In the genomic region with DNA sequence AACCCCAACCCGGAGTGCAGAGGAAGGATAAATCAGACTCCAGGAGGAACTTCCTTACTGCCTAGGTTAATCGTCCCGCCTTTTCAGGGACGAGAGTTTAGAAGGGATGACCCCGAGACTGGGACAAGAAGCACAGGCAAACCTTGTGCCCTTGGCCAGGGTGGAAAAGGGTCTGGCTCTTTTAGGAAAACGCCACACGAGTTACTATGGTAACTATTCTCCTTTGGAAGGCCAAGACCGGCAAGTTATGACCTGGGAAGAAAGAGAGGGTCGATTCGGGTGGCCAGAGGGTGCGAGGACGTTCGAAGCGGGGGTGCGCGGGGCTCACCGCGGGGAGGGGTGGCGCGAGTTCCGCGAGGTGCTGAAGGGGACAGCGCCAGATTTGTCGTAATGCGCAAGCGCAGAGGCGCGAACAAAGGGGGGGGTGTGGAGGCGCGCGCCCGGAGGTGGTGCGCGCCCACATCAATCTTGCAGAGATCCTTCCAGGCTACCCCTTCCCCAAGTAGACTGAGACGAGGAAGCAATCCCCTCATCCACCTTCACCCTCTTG, we compare ENCODE assay signal across 7 mouse cellular contexts. TPM values are rescaled to one million over a fixed set of nuclear protein-coding genes. Genes with fewer than 3 reads are reported as not detected.
DNase-seq lines count a peak whose midpoint lies in the region; TF ChIP-seq lines count a peak whose summit lies in the region.

A gene (minus strand): TSS at position 401 of the 550 bp plus-strand sequence.

- peaks cover 2% of the 10 kb centered on the region; the same call in 1 of the 2 replicates for H3K79me2 ChIP-seq in MEL (ENCODE audit: control insufficient read depth, insufficient read depth, low read length, poor library complexity)

- peak; percentile 70 for DNase-seq in CD4-positive helper T cell, adult 2 months (ENCODE audit: low read depth, low spot score)
- peak; percentile 82 for DNase-seq in MEL (ENCODE audit: low read depth, low spot score)
- peak; percentile 46 to 66 for DNase-seq in heart, postnatal 10 days
- peak in 1 of 2 experiments; percentile 74 for DNase-seq in layer of hippocampus, postnatal 14 days (ENCODE audit: low spot score in 2 of 2)
- DNase-seq in lung, postnatal 14 days, result peak; percentile 63

- no peak for TF ChIP-seq CTCF in MEL (IDR thresholded peaks at IDR 0.05 in 2 of 3, conservative IDR thresholded peaks at IDR 0.05 in 1 of 3; ENCODE audit: control insufficient read depth in 1 of 3, insufficient read depth in 1 of 3, low read depth in 2 of 3, low read length in 3 of 3, poor library complexity in 1 of 3, severe bottlenecking in 1 of 3)
- no peak for TF ChIP-seq CTCF in cortical plate, adult 2 months (IDR thresholded peaks at IDR 0.05; ENCODE audit: extremely low read depth, insufficient read depth, low read length)
- TF ChIP-seq CTCF in small intestine, adult 2 months (IDR thresholded peaks at IDR 0.05; ENCODE audit: extremely low read depth, insufficient read length, insufficient replicate concordance, low read depth, low read length), result no peak

- WGBS in small intestine, adult 2 months, result 1% methylated on average over 35 of the region's 35 CpGs

- H3K9me3 ChIP-seq in MEL (replicated peaks; ENCODE audit: insufficient read depth, low read length), result no peaks in the 10 kb centered on the region

- H3K27me3 ChIP-seq in MEL (ENCODE audit: control insufficient read depth in 1 of 2, insufficient read depth in 2 of 2, low read length in 2 of 2), result no peaks in the 10 kb centered on the region
- H3K27me3 ChIP-seq in small intestine, adult 2 months (ENCODE audit: control insufficient read depth, insufficient read depth, low read length), result peaks cover 11% of the 10 kb centered on the region; the same call in 1 of the 2 replicates

- peak within 1 kb of the TSS; percentile 75 for H3K9ac ChIP-seq in MEL (ENCODE audit: control insufficient read depth, low read depth, low read length, poor library complexity, severe bottlenecking)

- H3K4me3 ChIP-seq in MEL (ENCODE audit: control insufficient read depth in 1 of 2, insufficient read depth in 1 of 2, low read depth in 2 of 2, low read length in 2 of 2), result peak within 1 kb of the TSS; percentile 78 to 85
- H3K4me3 ChIP-seq in cortical plate, adult 2 months (ENCODE audit: insufficient read depth, low read length), result peak within 1 kb of the TSS; percentile 67
- H3K4me3 ChIP-seq in small intestine, adult 2 months (ENCODE audit: low read depth, low read length), result peak within 1 kb of the TSS; percentile 69

- no peak for TF ChIP-seq EP300 in MEL (IDR thresholded peaks at IDR 0.05; ENCODE audit: low read depth in 1 of 2, low read length in 2 of 2)

- peak within 1 kb of the TSS; percentile 85 for H3K27ac ChIP-seq in MEL (ENCODE audit: control insufficient read depth, low read depth, low read length)
- peak within 1 kb of the TSS; percentile 74 for H3K27ac ChIP-seq in cortical plate, adult 2 months (ENCODE audit: insufficient read depth, low read length)
- H3K27ac ChIP-seq in small intestine, adult 2 months (ENCODE audit: insufficient read depth, low read depth, low read length), result peak within 1 kb of the TSS; percentile 87; the same call in 1 of the 2 replicates

- TF ChIP-seq POLR2A in MEL (IDR thresholded peaks at IDR 0.05; ENCODE audit: control insufficient read depth in 1 of 2, insufficient read depth in 1 of 2, low read depth in 1 of 2, low read length in 2 of 2, poor library complexity in 1 of 2), result no peak
- TF ChIP-seq POLR2A in cortical plate, adult 2 months (IDR thresholded peaks at IDR 0.05; ENCODE audit: extremely low read depth, insufficient read depth, low read length), result no peak; the same call in none of the 2 replicates
- no peak; the same call in 1 of the 2 replicates for TF ChIP-seq POLR2A in small intestine, adult 2 months (IDR thresholded peaks at IDR 0.05; ENCODE audit: low read depth, low read length)

- H3K36me3 ChIP-seq in MEL (ENCODE audit: control insufficient read depth in 1 of 2, insufficient read depth in 2 of 2, low read length in 2 of 2), result peaks cover 0 to 7% of the 10 kb centered on the region in 2 experiments; a peak in 2 of 4 replicates
- peaks cover 10% of the 10 kb centered on the region; the same call in 1 of the 2 replicates for H3K36me3 ChIP-seq in small intestine, adult 2 months (ENCODE audit: control insufficient read depth, insufficient read depth, low read length)

- intact Hi-C loops in heart, postnatal 10 days (cut with DNase I), result no loop called here

- H3K4me1 ChIP-seq in MEL (ENCODE audit: control insufficient read depth in 1 of 2, insufficient read depth in 2 of 2, low read length in 2 of 2), result peaks cover 0 to 18% of the 10 kb centered on the region in 2 experiments; a peak in 2 of 4 replicates
- H3K4me1 ChIP-seq in cortical plate, adult 2 months (ENCODE audit: control insufficient read depth, insufficient read depth, low read length), result peaks cover 4% of the 10 kb centered on the region
- H3K4me1 ChIP-seq in small intestine, adult 2 months (ENCODE audit: control insufficient read depth, insufficient read depth, insufficient read length, low read length), result peaks cover 15% of the 10 kb centered on the region

- TF ChIP-seq RAD21 in MEL (IDR thresholded peaks at IDR 0.05; ENCODE audit: low read depth, low read length), result no peak

TF ChIP-seq in MEL, 35 proteins besides CTCF, POLR2A, EP300 and RAD21:
- no peak for TF ChIP-seq USF1 (IDR thresholded peaks at IDR 0.05; ENCODE audit: low read depth, low read length)
- TF ChIP-seq GATA1 (IDR thresholded peaks at IDR 0.05; ENCODE audit: low read depth, low read length), result no peak
- TF ChIP-seq KAT2A (conservative IDR thresholded peaks at IDR 0.05; ENCODE audit: low read depth, low read length), result no peak
- TF ChIP-seq MAZ (IDR thresholded peaks at IDR 0.05; ENCODE audit: low read depth, low read length), result peak; percentile 58; the same call in 1 of the 2 replicates
- TF ChIP-seq ETS1 (IDR thresholded peaks at IDR 0.05; ENCODE audit: low read depth, low read length), result no peak
- TF ChIP-seq NRF1 (IDR thresholded peaks at IDR 0.05; ENCODE audit: insufficient read depth, low read depth, low read length, poor library complexity, severe bottlenecking), result peak; percentile 85
- peak; percentile 80 for TF ChIP-seq SIN3A (IDR thresholded peaks at IDR 0.05; ENCODE audit: low read length)
- TF ChIP-seq HCFC1 (IDR thresholded peaks at IDR 0.05; ENCODE audit: low read depth, low read length), result no peak
- no peak for TF ChIP-seq CHD1 (IDR thresholded peaks at IDR 0.05; ENCODE audit: low read depth, low read length)
- TF ChIP-seq ELF1 (IDR thresholded peaks at IDR 0.05; ENCODE audit: low read depth, low read length), result no peak
- TF ChIP-seq TBP (IDR thresholded peaks at IDR 0.05; ENCODE audit: low read depth, low read length), result no peak
- TF ChIP-seq MAX (IDR thresholded peaks at IDR 0.05; ENCODE audit: low read length), result no peak
- no peak for TF ChIP-seq NELFE (IDR thresholded peaks at IDR 0.05; ENCODE audit: low read depth, low read length)
- TF ChIP-seq USF2 (IDR thresholded peaks at IDR 0.05; ENCODE audit: borderline replicate concordance in 1 of 2, insufficient read depth in 1 of 2, low read depth in 1 of 2, low read length in 2 of 2), result no peak
- no peak for TF ChIP-seq POLR2AphosphoS2 (IDR thresholded peaks at IDR 0.05; ENCODE audit: low read length)
- peak; percentile 68; the same call in 1 of the 2 replicates for TF ChIP-seq MXI1 (IDR thresholded peaks at IDR 0.05; ENCODE audit: low read depth, low read length)
TF ChIP-seq in MEL: peak in this region for 4.

RNA-seq across cellular contexts. Expression of the gene that starts here (rescaled TPM):
- total RNA-seq in MEL (2012; rRNA removed), result 1.9 and 4.5 TPM in 2 replicates
- 10 to 100 TPM in 1 of 2 experiments, not detected in 1; 17.2 TPM for polyA plus RNA-seq in MEL (2012; ENCODE audit: insufficient read depth in 1 of 2, insufficient read length in 2 of 2, low read depth in 1 of 2, low replicate concordance in 2 of 2, missing spikeins in 1 of 2)
- 617 and 701 TPM in 2 replicates for polyA plus RNA-seq in cortical plate, adult 2 months (2012; rRNA removed)
- total RNA-seq in heart, postnatal 10 days (2021), result 1 to 10 TPM; 2.2 to 2.9 TPM
- total RNA-seq in layer of hippocampus, postnatal 14 days (2021), result 100 to 1,000 TPM; 701 to 730 TPM
- polyA plus RNA-seq in small intestine, adult 2 months (2012; rRNA removed), result 27.0 and 30.1 TPM in 2 replicates

Comparison
In these comparisons a context has a peak if more than half of its experiments do, and no peak if none do; other contexts are left out.
1. RNA of the gene that starts here (total RNA-seq): 701 to 730 TPM in layer of hippocampus, postnatal 14 days; 1.9 to 4.5 TPM in MEL and 2.2 to 2.9 TPM in heart, postnatal 10 days; every median in the first group is over 100 times any median in the second.
2. RNA of the gene that starts here (polyA plus RNA-seq): 617 to 701 TPM in cortical plate, adult 2 months; 27.0 to 30.1 TPM in small intestine, adult 2 months and 17.2 TPM in MEL; every median in the first group is over 10 times any median in the second.
3. Peak in every context shown above with its lines, with median percentiles within 50 percentile points of each other: H3K27ac ChIP-seq and H3K4me3 ChIP-seq.